Mouse (Mus musculus): ENCODE results near the gene Ndufv1. TPM values are rescaled to one million over a fixed set of nuclear protein-coding genes. Genes with fewer than 3 reads are reported as not detected.

The Ndufv1 gene
- polyA plus RNA-seq, 1 experiment, result 77.9 TPM

GRCm38 (mm10) chr19:4000949-4001525 lies 11.6 kb downstream of the Ndufv1 start:
- peaks cover 3% of the 10 kb centered on the region for H3K4me1 ChIP-seq (ENCODE audit: control insufficient read depth, insufficient read depth, low read length)
- peak overlapping the region; percentile 83 for H3K4me3 ChIP-seq (ENCODE audit: low read depth, low read length)
- peak overlapping the region; percentile 85 for H3K27ac ChIP-seq (ENCODE audit: insufficient read depth, low read length)
- no peak for TF ChIP-seq EP300 (IDR thresholded peaks at IDR 0.05; ENCODE audit: insufficient read depth, low read depth, low read length)
- TF ChIP-seq POLR2A (IDR thresholded peaks at IDR 0.05; ENCODE audit: insufficient read depth, low read length), result no peak
- TF ChIP-seq CTCF (IDR thresholded peaks at IDR 0.05; ENCODE audit: low read depth, low read length), result no peak
- H3K36me3 ChIP-seq (ENCODE audit: control insufficient read depth, insufficient read depth, low read length, poor library complexity, severe bottlenecking), result no peaks in the 10 kb centered on the region
- H3K27me3 ChIP-seq (ENCODE audit: control insufficient read depth, insufficient read depth, low read length, poor library complexity, severe bottlenecking), result no peaks in the 10 kb centered on the region
- H3K9ac ChIP-seq (ENCODE audit: low read depth, poor library complexity, severe bottlenecking), result peak overlapping the region; percentile 78
- H3K9me3 ChIP-seq (replicated peaks; ENCODE audit: control insufficient read depth, insufficient read depth, low read length, poor library complexity, severe bottlenecking), result no peaks in the 10 kb centered on the region

GRCm38 (mm10) chr19:4000119-4000900 lies 12.3 kb downstream of the Ndufv1 start, which contains the start of the genes Nudt8 and Gm49405:
Gene Nudt8, plus strand, starts transcription at chr19:4000580.
Gene Gm49405, plus strand, starts transcription at chr19:4000626.
- peak within 1 kb of the TSS; percentile 83 for H3K4me3 ChIP-seq (ENCODE audit: low read depth, low read length)
- peaks cover 3% of the 10 kb centered on the region for H3K4me1 ChIP-seq (ENCODE audit: control insufficient read depth, insufficient read depth, low read length)
- H3K9me3 ChIP-seq (replicated peaks; ENCODE audit: control insufficient read depth, insufficient read depth, low read length, poor library complexity, severe bottlenecking), result no peaks in the 10 kb centered on the region
- no peaks in the 10 kb centered on the region for H3K36me3 ChIP-seq (ENCODE audit: control insufficient read depth, insufficient read depth, low read length, poor library complexity, severe bottlenecking)
- peak within 1 kb of the TSS; percentile 78 for H3K9ac ChIP-seq (ENCODE audit: low read depth, poor library complexity, severe bottlenecking)
- H3K27me3 ChIP-seq (ENCODE audit: control insufficient read depth, insufficient read depth, low read length, poor library complexity, severe bottlenecking), result no peaks in the 10 kb centered on the region
- H3K27ac ChIP-seq (ENCODE audit: insufficient read depth, low read length), result peak within 1 kb of the TSS; percentile 85
- peak; percentile 76 for TF ChIP-seq POLR2A (IDR thresholded peaks at IDR 0.05; ENCODE audit: insufficient read depth, low read length)
- TF ChIP-seq EP300 (IDR thresholded peaks at IDR 0.05; ENCODE audit: insufficient read depth, low read depth, low read length), result no peak
- peak; percentile 70 for TF ChIP-seq CTCF (IDR thresholded peaks at IDR 0.05; ENCODE audit: low read depth, low read length)

GRCm38 (mm10) chr19:3999121-3999730 lies 13.4 kb downstream of the Ndufv1 start:
- no peaks in the 10 kb centered on the region for H3K36me3 ChIP-seq (ENCODE audit: control insufficient read depth, insufficient read depth, low read length, poor library complexity, severe bottlenecking)
- TF ChIP-seq CTCF (IDR thresholded peaks at IDR 0.05; ENCODE audit: low read depth, low read length), result no peak
- TF ChIP-seq POLR2A (IDR thresholded peaks at IDR 0.05; ENCODE audit: insufficient read depth, low read length), result no peak
- TF ChIP-seq EP300 (IDR thresholded peaks at IDR 0.05; ENCODE audit: insufficient read depth, low read depth, low read length), result no peak
- peak overlapping the region; percentile 65 for H3K4me3 ChIP-seq (ENCODE audit: low read depth, low read length)
- no peaks in the 10 kb centered on the region for H3K9me3 ChIP-seq (replicated peaks; ENCODE audit: control insufficient read depth, insufficient read depth, low read length, poor library complexity, severe bottlenecking)
- H3K9ac ChIP-seq (ENCODE audit: low read depth, poor library complexity, severe bottlenecking), result peak overlapping the region; percentile 78; the same call in 1 of the 2 replicates
- peaks cover 3% of the 10 kb centered on the region for H3K4me1 ChIP-seq (ENCODE audit: control insufficient read depth, insufficient read depth, low read length)
- no peak overlapping the region for H3K27ac ChIP-seq (ENCODE audit: insufficient read depth, low read length)
- H3K27me3 ChIP-seq (ENCODE audit: control insufficient read depth, insufficient read depth, low read length, poor library complexity, severe bottlenecking), result no peaks in the 10 kb centered on the region

- H3K27me3 ChIP-seq (ENCODE audit: control insufficient read depth, insufficient read depth, low read length, poor library complexity, severe bottlenecking), result no peaks in the 10 kb centered on the region
- H3K9me3 ChIP-seq (replicated peaks; ENCODE audit: control insufficient read depth, insufficient read depth, low read length, poor library complexity, severe bottlenecking), result no peaks in the 10 kb centered on the region
- H3K4me1 ChIP-seq (ENCODE audit: control insufficient read depth, insufficient read depth, low read length), result peaks cover 3% of the 10 kb centered on the region
- H3K4me3 ChIP-seq (ENCODE audit: low read depth, low read length), result no peak overlapping the region
- H3K27ac ChIP-seq (ENCODE audit: insufficient read depth, low read length), result no peak overlapping the region
- H3K36me3 ChIP-seq (ENCODE audit: control insufficient read depth, insufficient read depth, low read length, poor library complexity, severe bottlenecking), result no peaks in the 10 kb centered on the region
- no peak overlapping the region for H3K9ac ChIP-seq (ENCODE audit: low read depth, poor library complexity, severe bottlenecking)
- TF ChIP-seq CTCF (IDR thresholded peaks at IDR 0.05; ENCODE audit: low read depth, low read length) (no peak), POLR2A (IDR thresholded peaks at IDR 0.05; ENCODE audit: insufficient read depth, low read length) (no peak), EP300 (IDR thresholded peaks at IDR 0.05; ENCODE audit: insufficient read depth, low read depth, low read length) (no peak)
Measured at GRCm38 (mm10) chr19:3998335-3998734, 14.3 kb downstream of the Ndufv1 start.

- H3K4me1 ChIP-seq (ENCODE audit: control insufficient read depth, insufficient read depth, low read length), result no peaks in the 10 kb centered on the region
Measured at GRCm38 (mm10) chr19:3997231-3997630, 15.4 kb downstream of the Ndufv1 start.

More at GRCm38 (mm10) chr19:3997231-3997630, 15.4 kb downstream of the Ndufv1 start:
- Histone ChIP-seq H3K4me3 (ENCODE audit: low read depth, low read length) (no peak overlapping the region), H3K27ac (ENCODE audit: insufficient read depth, low read length) (no peak overlapping the region), H3K27me3 (ENCODE audit: control insufficient read depth, insufficient read depth, low read length, poor library complexity, severe bottlenecking) (no peaks in the 10 kb centered on the region), H3K9ac (ENCODE audit: low read depth, poor library complexity, severe bottlenecking) (no peak overlapping the region), H3K9me3 (replicated peaks; ENCODE audit: control insufficient read depth, insufficient read depth, low read length, poor library complexity, severe bottlenecking) (no peaks in the 10 kb centered on the region), H3K36me3 (ENCODE audit: control insufficient read depth, insufficient read depth, low read length, poor library complexity, severe bottlenecking) (no peaks in the 10 kb centered on the region)
- TF ChIP-seq CTCF (IDR thresholded peaks at IDR 0.05; ENCODE audit: low read depth, low read length) (no peak), EP300 (IDR thresholded peaks at IDR 0.05; ENCODE audit: insufficient read depth, low read depth, low read length) (no peak), POLR2A (IDR thresholded peaks at IDR 0.05; ENCODE audit: insufficient read depth, low read length) (no peak)

Measured in ES-Bruce4 (cell line).